Mouse (Mus musculus): ENCODE data around the gene L1td1.
"Not testable (repeated sequence)": the region's sequence is repeated elsewhere in the genome, so short reads cannot be mapped to it uniquely, and the experiment has no call there.

L1td1 gene

DNA sequence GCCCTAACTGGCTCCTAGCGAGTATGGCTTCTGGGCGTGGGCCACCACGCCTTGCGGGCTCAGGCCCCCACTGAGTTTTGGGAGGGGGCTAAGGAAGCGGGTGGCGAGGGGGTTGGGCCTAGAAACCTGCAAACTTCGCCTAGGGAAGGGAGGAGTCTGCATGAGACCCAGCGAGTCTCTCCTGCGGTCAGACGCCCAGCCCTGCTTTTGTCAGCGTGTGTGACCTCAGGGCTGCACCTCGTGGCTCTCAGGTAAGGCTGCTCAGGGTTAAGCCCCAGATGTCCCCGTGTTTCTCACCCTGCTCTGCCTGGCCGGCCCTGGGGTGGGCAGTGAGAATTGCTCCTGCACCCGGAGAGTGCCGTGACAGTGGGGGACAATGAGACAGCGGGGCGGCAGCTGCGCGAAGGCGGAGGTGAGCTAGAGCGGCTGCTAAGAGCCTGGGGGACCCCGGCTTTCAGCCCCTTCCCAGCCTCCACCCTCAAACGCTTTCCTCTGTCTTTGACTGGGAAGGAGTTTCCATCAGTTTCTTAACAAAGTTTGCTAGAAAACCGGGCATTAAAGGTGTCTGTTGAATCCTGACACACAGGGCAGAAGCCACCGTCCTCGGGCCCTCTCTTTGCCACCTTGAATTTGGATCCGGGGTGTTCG, at the start of gene L1td1:
TSS of gene L1td1 (plus strand) at position 145 of the 648 bp plus-strand sequence.
- DNase-seq (ENCODE audit: low spot score): no peak

DNA sequence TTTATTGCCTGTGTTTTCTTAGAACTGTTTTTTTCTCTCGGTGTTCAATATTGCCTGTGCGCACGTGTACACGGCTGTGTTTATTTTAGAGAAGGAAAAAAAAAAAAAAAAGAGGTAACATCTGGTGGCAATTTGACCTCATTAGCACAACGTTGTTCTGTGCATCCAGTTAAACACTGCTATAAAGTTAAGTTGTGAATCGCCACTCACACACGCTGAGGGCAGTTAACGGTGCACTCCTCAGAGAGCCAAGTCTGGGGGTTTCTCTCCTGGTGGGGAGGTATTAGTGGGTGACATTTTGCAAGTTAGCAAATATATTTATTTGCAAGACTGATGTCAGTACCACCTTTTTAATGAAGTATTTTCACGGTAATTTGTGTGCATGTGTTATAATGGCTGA, 49.0 kb upstream of the L1td1 start:
- no peak for DNase-seq (ENCODE audit: low spot score)

DNA sequence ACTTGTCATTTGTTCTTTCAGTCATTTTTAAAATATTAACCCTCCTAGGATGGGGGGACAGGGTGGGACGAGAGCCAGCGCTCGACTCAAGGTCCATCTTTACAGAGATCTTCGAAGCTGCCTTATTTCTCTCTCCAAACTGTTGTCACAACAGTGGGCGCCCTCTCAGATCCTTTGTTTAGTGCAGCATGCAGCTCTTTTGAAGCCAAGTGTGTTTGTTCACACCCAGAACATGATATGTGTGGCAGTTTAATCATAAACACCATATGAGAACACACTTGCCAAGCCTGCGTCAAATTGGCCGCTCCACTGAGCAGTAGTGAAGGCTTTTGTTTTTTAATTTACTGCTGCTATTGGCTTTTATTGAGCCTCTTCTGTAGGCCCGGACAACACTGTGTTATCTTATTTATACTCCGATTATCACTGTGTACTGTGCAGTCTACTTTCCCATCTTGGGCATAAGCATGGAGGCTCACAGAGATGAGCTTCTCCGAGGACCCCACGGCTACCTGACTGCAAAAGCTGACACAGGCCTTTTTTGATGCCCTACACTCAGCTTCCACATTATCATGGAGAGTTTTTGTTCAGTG, 39.8 kb upstream of the L1td1 start:
- DNase-seq (ENCODE audit: low spot score): no peak

DNA sequence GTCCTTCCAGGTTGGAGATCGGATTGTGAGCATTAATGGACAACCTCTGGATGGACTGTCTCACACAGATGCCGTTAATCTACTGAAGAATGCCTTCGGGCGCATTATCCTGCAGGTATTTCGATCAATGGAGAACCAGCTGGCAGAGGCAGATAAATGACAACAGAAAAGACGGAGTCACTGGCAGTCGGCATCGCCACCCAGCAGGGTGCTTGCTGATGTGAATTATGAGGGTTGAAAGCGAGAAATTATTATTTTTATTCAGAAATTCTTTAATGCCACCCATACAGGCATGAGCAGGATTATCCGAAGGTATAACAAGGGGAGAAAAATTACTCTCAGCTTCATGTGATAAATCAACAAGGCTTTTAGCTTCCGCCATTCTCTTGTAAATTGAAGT, 38.4 kb upstream of the L1td1 start:
- DNase-seq (ENCODE audit: low spot score): no peak

DNA sequence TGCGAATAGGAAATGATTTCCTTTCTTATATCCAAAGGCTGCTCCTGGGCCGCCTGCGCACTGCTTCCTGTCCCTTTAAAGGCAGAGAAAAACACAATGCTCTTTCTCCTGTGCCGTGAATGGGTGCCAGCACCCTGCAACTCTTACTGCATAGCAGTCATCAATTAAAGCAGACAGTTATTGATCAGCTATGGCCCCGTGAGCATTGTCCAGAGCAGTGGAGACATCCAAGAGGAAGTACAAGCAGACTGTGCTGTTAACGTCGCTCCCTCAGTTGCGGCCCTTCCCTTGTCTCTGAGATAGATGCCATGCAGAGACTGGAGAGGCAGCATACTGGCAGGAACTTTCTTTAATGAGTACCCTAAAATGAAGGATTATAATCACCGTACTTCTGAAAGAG, 38.0 kb upstream of the L1td1 start:
- no peak for DNase-seq (ENCODE audit: low spot score)

DNA sequence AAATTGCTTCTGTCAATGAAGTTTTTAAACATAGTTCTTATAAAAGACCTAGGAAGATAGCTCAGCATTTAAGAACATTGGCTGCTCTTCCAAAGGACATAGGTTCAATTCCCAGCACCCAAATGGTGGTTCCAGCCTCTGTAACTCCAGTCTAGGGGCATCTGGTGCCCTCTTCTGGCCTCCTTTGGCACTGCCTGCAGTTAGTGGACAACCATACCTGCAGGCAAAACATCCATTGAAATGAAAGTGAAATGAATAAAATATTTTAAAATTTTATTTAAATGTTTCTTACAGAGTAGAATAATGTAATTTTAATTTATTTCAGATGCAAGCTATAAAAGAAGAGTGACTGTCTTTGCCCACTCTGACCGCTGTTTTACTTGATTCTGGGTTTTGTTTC, 36.5 kb upstream of the L1td1 start:
- no peak for DNase-seq (ENCODE audit: low spot score)

DNA sequence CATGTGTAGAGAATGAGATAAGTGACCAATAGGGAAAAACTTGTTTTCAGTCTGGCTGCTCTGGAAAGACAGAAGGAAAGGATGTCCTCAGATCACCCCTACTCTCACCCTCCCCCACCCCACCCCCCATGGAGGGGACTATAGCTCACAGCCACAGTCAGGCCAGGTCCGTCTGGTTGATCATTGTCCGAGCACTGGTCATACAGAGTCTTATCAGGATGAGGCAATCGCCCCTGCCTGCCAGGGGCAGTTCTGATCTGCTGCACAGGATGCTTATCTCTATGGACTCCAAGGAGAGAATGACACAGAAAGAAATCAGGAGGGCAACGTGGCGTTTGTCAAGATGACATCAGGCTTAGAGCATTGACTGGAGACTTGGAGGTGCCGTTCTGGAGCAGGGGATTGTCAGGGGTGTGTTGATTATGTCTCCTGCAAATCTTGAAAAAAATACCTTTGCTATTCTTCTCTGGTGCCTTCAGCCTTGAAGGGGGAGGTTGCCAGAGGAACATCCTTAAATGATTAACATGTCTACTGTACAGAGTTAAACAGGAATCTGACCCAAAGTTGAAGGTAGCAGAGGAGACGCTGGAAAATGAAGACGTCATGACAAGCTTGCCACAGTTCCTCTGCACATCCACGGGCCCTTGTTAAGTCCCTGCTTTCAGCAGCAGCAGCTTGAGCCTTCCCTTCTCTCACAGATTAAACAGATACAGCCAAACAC, 32.9 kb upstream of the L1td1 start:
- DNase-seq (ENCODE audit: low spot score): no peak

DNA sequence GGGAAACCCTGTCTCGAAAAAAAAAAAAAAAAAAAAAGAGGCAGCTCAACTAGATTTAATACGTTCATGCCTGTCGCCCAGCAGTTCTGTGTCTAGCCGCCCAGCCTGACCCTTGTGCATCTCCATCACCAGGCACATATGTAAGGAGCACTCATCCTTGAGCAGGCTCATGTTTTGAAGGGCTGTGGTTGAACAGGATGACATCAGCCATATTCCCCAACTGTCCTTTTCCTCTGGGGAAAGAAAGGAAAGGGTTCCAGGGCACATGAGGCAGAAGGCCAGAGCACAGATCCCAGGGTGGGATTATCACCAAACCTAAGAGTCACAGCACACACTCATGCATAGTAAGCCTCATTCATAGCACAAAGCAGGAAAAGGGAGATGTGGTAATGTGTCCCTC, 28.6 kb upstream of the L1td1 start:
- DNase-seq (ENCODE audit: low spot score): no peak

DNA sequence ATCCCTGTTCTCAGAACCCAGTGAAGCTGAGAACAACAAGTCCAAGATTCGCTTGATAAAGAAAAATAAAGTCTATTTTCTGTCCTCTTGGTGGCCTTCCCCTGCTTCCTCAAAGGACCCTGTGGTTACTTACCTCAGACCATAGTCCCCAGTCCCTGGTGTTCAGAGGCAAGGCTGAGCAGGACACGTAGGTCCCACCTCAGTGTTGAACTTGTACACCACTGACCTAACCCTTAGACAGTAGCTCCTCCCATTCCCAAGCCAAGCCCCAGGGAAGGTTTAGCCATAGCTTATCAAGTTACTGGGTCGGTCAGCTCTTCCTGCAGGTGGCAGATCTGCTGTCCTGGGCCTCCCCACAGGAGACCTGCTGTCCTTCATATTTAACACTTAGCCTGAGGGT, 27.6 kb upstream of the L1td1 start:
- no peak for DNase-seq (ENCODE audit: low spot score)

DNA sequence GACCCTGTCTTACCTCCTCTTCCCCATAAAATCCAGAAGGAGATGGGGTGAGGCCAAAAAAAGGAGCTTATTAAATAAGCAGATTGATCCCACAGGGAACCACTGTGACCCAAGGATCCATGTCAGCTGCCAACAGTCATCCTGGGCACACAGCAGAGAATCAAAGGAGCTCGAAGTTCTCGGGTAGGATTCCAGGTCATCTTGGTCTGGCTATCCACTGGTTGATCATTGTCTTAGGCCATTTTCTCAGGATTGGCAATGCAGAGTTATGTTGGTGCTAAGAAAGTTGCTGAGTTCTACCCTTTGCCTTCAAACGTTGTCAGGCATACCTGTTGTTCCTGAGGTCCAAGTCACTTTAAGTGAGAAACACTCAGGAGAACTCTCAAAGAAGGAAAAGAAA, 26.4 kb upstream of the L1td1 start:
- DNase-seq (ENCODE audit: low spot score): no peak

DNA sequence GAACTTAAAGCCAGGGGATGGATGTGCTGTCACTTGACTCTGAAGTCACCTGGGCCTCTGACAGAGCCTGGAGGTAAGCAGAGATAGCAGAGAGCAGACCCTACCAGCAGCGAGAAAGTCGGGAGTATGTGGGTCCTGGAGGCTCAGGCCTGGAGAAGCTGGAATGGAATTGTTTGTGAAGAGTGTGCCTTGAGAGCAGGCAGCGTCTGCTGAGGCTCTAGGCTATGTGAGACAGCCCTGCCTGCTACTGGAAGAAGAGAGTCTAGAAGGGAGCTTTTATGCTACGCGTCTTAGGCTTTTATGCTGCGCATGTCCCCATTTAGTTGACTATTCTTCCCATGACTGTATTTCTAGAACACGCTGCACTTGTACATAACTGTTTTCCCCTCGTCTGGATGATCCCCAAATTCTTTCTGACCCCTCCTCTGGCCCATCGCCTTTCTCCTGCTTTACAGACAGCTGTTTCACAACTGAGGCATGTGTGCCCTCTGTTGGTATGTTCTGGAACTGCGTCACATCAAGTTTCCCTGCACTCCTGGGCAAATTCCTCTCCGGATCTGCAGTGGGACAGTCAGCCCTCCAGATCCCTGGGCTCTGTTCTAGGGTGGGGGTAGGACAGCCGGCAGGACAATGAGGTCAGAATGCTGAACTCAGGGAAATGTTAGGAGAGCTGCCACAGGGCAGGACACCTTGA, 24.2 kb upstream of the L1td1 start:
- peak; percentile 74 for DNase-seq (ENCODE audit: low spot score)

DNA sequence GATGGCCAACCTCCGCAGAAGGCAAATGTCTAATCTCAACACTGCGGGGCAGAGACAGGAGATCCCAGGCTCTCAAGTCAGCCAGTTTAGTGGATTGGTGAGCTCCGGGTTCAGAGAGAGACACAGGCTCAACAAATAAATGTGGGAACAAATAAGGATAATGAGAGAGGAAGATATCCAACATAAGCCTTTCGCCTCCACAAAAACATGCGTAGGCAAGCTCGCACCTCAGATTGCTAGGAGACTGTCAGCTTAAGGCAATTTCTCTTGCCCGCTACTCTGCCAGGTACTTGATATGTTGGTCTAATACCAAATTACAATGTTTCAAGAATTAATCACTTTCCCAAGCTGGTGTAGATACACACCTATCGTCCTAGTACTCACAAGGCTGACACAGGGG, 15.6 kb upstream of the L1td1 start:
- DNase-seq (ENCODE audit: low spot score): no peak

DNA sequence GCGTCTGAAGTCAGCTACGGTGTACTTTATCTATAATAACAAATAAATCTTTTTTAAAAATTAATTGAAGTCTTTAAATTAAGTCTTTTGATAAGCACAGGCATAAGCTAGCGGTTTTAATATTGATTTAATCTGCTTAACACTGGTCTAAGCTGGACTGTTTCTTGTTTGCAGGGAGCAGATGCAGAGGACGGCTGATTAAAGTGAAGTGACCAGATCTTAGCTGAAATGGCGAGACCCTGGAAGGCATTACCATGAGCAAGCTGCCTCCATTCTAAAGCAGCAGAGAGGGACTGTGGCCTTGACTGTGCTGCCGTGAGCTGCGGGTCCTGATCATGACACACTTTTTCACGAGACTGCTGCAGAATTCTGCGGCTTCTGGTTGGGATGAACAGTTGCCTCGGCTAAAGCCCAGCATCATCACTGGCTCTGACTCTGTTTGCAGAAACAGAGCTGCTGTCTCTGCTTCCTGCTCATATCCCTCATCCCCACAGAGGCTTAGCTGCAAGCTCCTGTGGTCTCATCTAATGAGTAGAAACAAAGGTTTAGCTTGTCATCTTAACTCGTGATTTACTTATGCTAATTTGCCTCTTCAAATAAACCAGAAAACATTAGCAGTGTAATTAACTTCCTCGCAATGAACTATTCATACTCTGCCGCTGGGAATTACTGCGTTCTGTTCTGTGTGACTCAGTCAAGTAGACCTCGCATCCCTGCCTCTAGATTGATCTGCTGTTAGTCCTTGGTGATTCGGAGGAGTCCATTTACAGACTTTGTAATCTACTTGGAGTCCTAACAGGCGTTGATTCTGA, 8.6 kb upstream of the L1td1 start:
- no peak for DNase-seq (ENCODE audit: low spot score)

DNA sequence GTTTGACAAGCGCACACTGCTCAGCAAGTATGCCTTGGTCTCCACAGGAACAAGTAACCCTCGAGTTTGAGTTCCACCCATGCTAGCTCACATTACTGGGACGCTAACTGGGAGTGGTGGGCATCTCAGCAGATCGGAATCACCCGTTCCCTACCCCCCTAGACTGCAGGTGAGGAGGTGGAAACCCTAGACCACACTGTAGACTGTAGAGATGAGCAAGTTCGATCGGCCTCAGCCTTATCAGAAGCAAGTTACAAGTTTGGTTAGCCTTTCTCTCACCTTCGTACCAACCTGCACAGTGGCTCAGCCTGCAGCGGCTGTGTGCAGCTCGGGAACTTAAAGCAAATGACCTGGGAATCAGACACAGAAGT, 8.0 kb upstream of the L1td1 start:
- DNase-seq (ENCODE audit: low spot score): no peak

DNA sequence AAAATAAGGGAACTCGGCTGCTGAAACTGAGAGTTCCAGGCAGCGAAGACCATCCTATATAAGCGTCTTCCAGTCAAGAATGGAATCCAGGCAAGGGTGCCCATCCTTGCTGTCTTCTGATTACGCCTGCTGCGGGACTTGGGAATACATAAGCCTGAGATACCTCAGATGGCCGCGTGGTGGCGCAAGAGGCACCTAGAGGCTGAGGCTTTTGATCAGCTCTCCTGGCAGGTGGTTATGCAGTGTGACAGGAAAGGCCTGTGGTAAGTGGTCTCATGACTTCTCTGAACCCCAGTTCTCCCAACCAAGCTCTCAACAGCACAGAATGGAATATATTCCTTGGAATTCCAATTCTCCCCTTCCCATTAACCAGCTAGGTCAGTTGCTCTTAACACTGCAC, 4.1 kb upstream of the L1td1 start:
- DNase-seq (ENCODE audit: low spot score): peak; percentile 39

DNA sequence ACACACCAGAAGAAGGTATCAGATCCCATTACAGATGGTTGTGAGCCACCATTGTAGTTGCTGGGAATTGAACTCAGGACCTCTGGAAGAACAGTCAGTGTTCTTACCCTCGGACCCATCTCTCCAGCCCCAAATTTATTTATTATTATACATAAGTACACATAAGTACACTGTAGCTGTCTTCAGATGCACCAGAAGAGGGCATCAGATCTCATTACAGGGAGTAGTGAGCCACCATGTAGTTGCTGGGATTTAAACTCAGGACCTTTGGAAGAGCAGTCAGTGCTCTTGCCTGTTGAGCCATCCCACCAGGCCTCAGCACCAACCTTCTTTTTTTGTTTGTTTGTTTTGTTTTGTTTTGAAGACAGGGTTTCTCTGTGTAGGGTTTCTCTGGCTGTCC, 1.9 kb upstream of the L1td1 start:
- DNase-seq (ENCODE audit: low spot score): not testable (repeated sequence)

DNA sequence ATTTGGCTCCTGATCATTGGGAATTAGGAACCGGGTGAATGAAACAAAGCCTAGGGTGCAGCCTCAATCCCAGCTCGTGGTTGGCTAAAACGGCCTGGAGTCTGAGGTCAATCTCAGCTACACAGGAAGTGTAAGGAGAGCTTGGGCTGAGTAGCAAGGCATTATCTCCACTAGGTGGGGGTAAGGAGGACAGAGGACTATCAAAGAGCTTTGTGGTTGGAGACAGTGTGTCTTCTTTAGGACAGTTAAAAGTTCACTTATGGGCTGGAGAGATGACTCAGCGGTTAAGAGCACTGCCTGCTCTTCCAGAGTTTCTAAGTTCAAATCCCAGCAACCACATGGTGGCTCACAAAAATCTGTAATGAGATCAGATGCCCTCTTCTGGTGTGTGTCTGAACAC, 1.1 kb upstream of the L1td1 start:
- no peak for DNase-seq (ENCODE audit: low spot score)

DNA sequence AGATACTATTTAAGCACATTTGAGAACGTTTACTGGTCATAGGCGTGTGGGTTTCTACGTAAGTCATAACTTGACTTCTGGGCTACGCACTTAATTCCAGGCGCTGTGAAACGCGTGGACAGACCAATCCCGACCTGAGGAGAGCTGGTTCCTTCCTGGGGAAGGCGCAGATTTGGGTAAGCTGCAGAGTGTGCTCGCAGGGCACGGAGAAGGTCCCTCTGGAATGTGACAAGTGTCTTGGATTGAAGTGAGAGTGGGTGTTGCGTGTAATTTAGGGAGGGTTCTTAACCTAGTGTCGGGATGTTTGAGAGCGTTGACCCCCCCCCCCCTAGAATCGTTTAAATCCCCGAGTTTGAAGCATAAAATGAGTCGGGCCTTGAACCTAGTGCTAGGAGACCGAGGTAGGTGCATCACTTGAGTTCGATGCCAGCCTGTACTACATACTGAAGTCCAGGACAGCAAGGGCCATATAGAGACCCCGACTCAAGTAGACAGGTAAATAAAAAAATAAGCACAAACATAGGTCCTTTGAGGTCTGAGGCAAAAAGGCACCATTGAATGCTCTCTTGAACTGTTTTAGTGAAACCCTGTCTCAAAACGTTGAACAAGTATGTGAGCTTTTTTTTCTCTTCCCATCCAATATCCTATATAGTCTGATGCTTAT, 893 bp downstream of the L1td1 start:
- no peak for DNase-seq (ENCODE audit: low spot score)

DNA sequence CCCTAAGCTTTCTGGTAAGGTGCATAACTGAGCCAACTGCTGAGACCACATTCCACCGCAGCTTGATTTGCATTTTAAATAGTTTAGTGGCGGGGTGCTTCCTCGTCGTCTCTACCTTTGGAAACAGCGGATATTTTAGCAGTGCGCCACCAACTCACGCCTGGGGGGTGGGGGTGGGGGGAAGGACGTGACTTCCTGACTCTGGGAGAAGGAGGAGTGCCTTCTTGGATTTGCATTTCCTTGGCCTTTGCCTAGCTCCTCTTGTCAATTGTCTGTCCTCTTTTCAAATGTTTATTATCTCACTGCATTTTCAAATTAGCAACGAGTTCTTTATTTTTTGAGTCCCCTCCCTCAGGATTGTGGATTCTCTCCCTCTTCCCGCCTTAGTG, 1.4 kb downstream of the L1td1 start:
- no peak for DNase-seq (ENCODE audit: low spot score)

DNA sequence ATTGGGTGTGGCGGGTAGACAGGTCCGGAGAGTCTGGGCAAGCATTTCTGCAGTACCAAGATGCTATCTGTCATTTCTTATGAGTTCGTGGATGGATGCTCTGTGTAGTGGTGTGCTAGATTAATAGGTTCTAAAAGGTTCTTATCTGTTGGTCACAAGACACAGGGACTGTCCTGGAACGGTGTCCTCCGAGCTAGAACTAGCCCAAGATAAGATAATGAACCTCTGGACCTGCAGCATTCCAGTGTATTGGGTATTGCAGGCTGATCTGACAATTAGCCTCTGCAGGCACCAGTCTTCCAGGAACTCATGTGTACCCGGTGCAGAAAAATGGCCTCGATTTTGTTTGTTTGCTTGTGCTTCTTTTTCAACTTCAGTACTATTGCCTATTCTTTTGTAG, 2.2 kb downstream of the L1td1 start:
- DNase-seq (ENCODE audit: low spot score): no peak

DNA sequence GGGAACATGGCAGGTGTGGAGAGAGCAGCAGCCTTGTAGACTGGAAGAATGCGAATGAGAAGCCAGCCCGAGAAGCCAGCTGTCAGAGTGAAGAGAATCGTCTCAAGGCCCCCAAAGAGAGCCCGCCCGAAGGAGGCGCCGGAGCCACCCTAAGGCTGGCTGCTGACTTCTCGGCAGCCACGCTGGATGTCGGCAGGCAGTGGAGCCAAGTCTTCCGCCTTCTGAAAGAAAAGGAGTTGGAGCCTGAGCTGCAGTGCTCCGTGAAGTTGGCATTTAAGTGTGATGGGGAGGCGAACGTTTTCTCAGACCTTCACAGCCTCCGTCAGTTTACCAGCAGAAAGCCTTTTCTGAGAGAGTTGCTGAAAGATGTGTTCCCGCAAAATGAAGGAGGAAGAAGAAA, 7.1 kb downstream of the L1td1 start:
- no peak for DNase-seq (ENCODE audit: low spot score)

DNA sequence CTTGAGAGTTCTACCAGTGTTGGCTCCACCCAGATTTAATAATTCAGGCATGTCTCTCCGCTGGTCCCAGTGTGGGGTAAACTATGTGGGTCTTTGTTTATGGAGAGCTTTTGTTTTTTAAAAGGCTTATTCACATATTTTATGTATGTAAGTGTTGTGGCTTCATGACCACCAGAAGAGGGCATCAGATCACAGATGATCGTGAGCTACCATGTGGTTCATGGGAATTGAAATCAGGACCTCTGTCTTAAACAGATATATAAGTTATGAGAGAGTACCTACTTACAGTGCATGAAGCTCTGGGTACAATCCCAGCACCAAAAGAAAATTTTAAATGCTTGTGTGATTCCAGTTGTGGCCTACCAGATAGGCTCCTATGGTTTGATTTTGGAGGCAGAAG, 13.2 kb downstream of the L1td1 start:
- DNase-seq (ENCODE audit: low spot score): no peak

Measured in ovary, postnatal 14 days (tissue).